Mouse (Mus musculus) midbrain, embryonic 13.5 days (tissue): ENCODE measurements around the gene Fen1. TPM values are rescaled to one million over a fixed set of nuclear protein-coding genes. Genes with fewer than 3 reads are reported as not detected.

Source experiments
- ATAC-seq: fragments of 200-750 bp; cut with Nextera tagmentation; 2 replicates; pipeline ENCODE4 v1.8.0; 2017; ENCODE audit warnings: mild to moderate bottlenecking, moderate TSS enrichment, moderate library complexity
- H3K27ac ChIP-seq: fragments of 300-500 bp; sonication (generic); 2 replicates; pipeline ENCODE4 v1.5.1; 2015; ENCODE audit warnings: inconsistent platforms, mild to moderate bottlenecking, moderate library complexity
- H3K27me3 ChIP-seq: fragments of 300-500 bp; sonication (generic); 2 replicates; pipeline ENCODE4 v1.6.1; 2015; ENCODE audit warnings: mild to moderate bottlenecking, inconsistent platforms
- H3K36me3 ChIP-seq: fragments of 300-500 bp; sonication (generic); 2 replicates; pipeline ENCODE4 v1.6.1; 2015; ENCODE audit warnings: mild to moderate bottlenecking, inconsistent platforms
- H3K4me1 ChIP-seq: fragments of 300-500 bp; sonication (generic); replicated peaks from 2 replicates; pipeline ENCODE4 v1.6.1; 2015; ENCODE audit warnings: inconsistent platforms
- H3K4me2 ChIP-seq: fragments of 300-500 bp; sonication (generic); replicated peaks from 2 replicates; pipeline ENCODE4 v1.6.1; 2015; ENCODE audit warnings: moderate library complexity, mild to moderate bottlenecking, inconsistent platforms
- H3K4me3 ChIP-seq: fragments of 300-500 bp; sonication (generic); replicated peaks from 2 replicates; pipeline ENCODE4 v1.5.1; 2015; ENCODE audit warnings: mild to moderate bottlenecking, inconsistent platforms
- H3K9ac ChIP-seq: fragments of 300-500 bp; sonication (generic); replicated peaks from 2 replicates; pipeline ENCODE4 v1.6.1; 2015; ENCODE audit warnings: mild to moderate bottlenecking, inconsistent platforms
- H3K9me3 ChIP-seq: fragments of 300-500 bp; sonication (generic); 2 replicates; pipeline ENCODE4 v1.6.1; 2016; ENCODE audit warnings: mild to moderate bottlenecking, inconsistent platforms
- WGBS: fragments of 180-500 bp; shearing (Covaris S2); methylation state at CpG from one replicate; pipeline ENCODE4 v1.1.7; 2015; 5-methylcytosine and 5-hydroxymethylcytosine counted together
- polyA plus RNA-seq: library from polyadenylated mRNA; unstranded; fragments of >200 nt; fragmentation: Nextera tagmentation; extraction: Ambion mirVana; gene quantifications from 2 replicates; pipeline ENCODE4 v1.2.1, GENCODE M21; 2015

Fen1 gene
- polyA plus RNA-seq: 47.9 and 49.6 TPM in 2 replicates

DNA sequence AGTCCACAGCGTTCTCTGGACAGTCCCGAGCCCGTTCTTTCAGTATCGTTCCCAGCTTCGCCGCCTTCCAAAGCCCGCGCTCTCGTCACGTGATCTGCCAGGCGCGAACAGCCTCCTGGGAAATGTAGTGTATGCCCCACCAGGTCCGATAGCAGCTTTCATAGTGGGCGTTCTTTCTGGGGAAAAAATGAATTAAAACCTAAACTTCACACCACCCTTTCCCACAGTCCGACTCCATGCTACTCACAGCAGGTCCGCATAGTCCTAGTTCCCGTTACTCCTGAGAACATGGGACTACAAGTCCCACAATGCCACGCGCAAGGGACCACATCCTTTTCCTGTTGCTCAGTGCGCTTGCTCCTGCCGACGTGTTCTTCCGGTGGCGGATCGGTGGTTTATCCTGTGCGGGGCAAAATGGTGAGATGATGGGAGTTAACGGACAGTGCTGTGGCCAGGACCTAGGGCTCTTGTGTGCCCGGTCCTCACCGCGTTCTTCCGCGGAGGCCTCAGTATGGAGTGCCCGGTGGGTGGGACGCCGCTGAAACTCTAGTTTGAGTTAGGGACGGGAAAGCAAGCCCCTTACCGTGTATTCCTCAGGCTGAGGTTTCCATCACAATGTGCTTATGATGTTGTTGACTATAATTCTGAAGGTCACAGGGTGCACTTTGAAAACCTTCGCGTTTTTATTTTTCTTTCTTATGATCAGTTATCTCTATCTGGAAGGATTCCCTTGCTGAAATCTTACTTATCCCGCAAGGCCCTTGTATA lies at the start of gene Fen1, which contains the start of gene Tmem258:
Gene Fen1, minus strand, starts transcription at position 322 of the 768 bp plus-strand sequence.
Gene Tmem258, plus strand, starts transcription at position 167 of the 768 bp plus-strand sequence.
- Histone ChIP-seq H3K27me3 (no peaks in the 10 kb centered on the region), H3K4me3 (peak within 1 kb of the TSS; percentile 91), H3K27ac (peak within 1 kb of the TSS; percentile 84), H3K9me3 (no peaks in the 10 kb centered on the region), H3K4me2 (peak within 1 kb of the TSS; percentile 96), H3K36me3 (peaks cover 57% of the 10 kb centered on the region), H3K4me1 (peaks cover 20% of the 10 kb centered on the region), H3K9ac (peak within 1 kb of the TSS; percentile 88)
- ATAC-seq: peak; percentile 93
- WGBS: under 1% methylated on average over 40 of the region's 40 CpGs

DNA sequence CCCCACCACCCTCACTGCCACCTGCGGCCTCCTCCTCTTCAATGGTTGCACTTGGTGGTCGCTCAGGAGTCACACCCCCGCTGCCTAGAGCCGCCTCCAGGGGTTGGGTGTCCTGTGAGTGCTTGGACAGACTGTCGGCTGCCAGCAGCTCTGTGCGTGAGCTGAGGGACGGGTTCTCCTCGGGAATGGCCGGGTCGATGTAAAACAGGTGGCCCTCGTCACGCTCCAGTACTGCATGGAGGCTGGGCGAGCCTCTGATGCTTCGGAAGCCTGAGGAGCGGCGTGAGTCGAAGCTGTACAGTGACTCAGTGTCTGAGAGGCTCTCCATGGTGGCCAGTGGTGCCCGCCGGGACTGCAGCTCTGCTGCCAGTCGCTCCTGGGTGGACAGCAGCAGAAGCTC lies 44.2 kb upstream of the Fen1 start:
- no peak overlapping the region for H3K27ac ChIP-seq
- no peak overlapping the region for H3K9ac ChIP-seq
- peaks cover 16% of the 10 kb centered on the region; the same call in 1 of the 2 replicates for H3K36me3 ChIP-seq
- 0 out of 2 replicates have a peak, but pooled peaks cover 4% of the 10 kb centered on the region for H3K27me3 ChIP-seq
- no peak overlapping the region for H3K4me3 ChIP-seq
- H3K9me3 ChIP-seq: no peaks in the 10 kb centered on the region
- H3K4me1 ChIP-seq: peaks cover 5% of the 10 kb centered on the region
- no peak overlapping the region for H3K4me2 ChIP-seq
- ATAC-seq: no peak
- 61% methylated on average over 20 of the region's 20 CpGs for WGBS

DNA sequence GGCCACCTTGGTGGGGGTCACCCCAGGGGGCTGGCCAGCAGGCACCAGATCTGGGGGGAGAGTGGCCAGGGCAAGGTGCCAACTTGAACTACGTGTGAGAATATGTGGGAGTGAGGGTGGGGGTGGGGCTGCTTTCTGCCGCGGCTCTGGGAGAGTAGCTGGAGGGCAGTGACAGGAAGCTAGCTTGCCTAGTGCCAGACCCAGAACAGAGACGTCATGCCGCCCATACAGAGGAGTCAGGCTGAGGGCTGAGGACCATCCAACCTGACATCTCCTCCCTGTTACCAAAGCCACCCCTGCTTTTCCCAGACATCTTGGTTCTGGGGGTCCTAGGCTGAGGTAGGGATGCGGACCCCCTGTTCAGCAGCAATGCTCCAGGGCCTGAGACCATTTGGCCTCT lies 43.2 kb upstream of the Fen1 start:
- ATAC-seq: no peak
- WGBS: 51% methylated on average over 6 of the region's 6 CpGs
- H3K4me1 ChIP-seq: peaks cover 10% of the 10 kb centered on the region
- no peak overlapping the region for H3K4me2 ChIP-seq
- H3K4me3 ChIP-seq: no peak overlapping the region
- peaks cover 11% of the 10 kb centered on the region; the same call in 1 of the 2 replicates for H3K36me3 ChIP-seq
- H3K27me3 ChIP-seq: 0 out of 2 replicates have a peak, but pooled peaks cover 4% of the 10 kb centered on the region
- H3K9me3 ChIP-seq: no peaks in the 10 kb centered on the region
- no peak overlapping the region; the same call in 1 of the 2 replicates for H3K9ac ChIP-seq
- H3K27ac ChIP-seq: no peak overlapping the region

DNA sequence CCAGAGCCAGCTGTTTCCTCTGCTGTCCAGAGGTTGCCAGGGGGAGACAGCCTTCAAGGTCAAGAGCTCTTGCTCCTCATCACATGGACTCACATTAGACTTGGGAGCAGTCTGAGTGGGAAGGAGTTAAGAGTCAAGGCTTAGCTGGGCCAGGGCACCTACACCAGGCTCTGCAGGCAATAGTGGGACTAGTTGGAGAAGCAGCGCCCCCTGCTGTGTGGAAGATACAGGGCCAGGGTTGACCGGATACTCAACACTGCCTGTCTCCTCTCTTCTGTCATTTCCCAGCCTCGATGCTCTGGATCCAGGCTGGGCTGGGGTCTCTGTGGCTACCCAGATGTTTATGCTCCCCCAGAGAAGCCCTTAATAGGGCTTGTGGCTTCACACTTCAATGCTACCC lies 40.2 kb upstream of the Fen1 start:
- no peak for ATAC-seq
- Histone ChIP-seq H3K4me1 (peaks cover 19% of the 10 kb centered on the region), H3K9ac (no peak overlapping the region), H3K27ac (no peak overlapping the region), H3K4me3 (no peak overlapping the region), H3K4me2 (no peak overlapping the region), H3K27me3 (peaks cover 21% of the 10 kb centered on the region), H3K9me3 (no peaks in the 10 kb centered on the region), H3K36me3 (peaks cover 11% of the 10 kb centered on the region; the same call in 1 of the 2 replicates)
- WGBS: 16% methylated on average over 3 of the region's 3 CpGs

DNA sequence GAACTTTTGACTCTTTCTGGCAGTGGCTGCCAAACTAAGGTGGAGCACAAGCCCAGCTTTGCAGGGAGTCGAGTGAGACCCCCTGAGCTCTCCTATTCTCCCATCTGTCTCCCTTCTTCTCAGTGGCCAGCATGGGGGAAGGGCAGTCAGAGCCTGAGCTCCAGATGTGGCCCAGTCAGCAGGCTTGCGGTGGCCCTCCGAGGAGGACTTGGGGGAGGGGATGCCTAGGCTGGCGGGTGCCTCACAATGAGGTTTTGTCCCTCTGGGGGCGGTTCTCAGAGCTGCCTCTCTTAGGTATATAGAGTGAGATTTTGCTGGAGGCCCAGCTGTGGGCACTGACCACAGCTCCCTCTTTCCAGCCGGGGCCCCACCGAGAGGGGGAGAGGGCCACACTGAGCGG lies 38.9 kb upstream of the Fen1 start:
- H3K27ac ChIP-seq: no peak overlapping the region
- H3K4me1 ChIP-seq: peaks cover 19% of the 10 kb centered on the region
- WGBS: 0% methylated on average over 8 of the region's 8 CpGs
- no peak overlapping the region for H3K9ac ChIP-seq
- no peak overlapping the region for H3K4me3 ChIP-seq
- H3K36me3 ChIP-seq: 0 out of 2 replicates have a peak, but pooled peaks cover 5% of the 10 kb centered on the region
- peaks cover 28% of the 10 kb centered on the region for H3K27me3 ChIP-seq
- H3K4me2 ChIP-seq: no peak overlapping the region
- ATAC-seq: no peak
- H3K9me3 ChIP-seq: no peaks in the 10 kb centered on the region

DNA sequence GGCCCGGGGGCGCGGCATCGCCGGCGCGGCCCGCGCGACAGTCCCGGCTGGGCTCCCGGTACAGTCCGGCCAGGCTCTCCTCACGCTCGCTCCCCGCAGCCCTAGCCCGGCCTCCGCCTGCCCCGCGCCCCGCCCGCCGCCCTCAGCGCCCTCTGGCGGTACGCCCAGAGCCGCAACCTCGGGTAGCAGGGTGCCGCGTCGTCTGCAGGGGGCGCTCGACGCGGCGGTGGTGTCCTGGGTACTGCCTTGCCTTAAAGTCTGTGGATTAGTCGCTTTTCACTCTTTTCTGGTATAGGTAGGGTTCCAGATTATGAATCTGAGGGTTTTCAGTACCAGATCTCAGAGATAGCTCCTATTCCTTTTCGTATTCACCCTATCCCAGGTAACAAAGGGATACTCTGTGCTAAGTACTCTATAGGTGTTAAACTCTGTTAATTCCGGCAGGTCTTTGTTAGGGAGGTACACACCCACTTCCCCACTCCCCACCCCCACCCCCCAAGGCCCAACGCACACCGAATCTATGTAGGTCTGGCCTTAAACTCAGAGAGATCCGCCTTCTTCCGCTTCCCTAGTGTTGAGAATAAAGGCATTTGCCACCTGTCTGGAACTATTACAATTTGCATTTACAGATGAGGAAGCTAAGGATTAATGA lies 36.8 kb upstream of the Fen1 start, which contains the start of gene Myrf:
Gene Myrf, minus strand, starts transcription at position 95 of the 652 bp plus-strand sequence.
- H3K27ac ChIP-seq: no peak within 1 kb of the TSS

DNA sequence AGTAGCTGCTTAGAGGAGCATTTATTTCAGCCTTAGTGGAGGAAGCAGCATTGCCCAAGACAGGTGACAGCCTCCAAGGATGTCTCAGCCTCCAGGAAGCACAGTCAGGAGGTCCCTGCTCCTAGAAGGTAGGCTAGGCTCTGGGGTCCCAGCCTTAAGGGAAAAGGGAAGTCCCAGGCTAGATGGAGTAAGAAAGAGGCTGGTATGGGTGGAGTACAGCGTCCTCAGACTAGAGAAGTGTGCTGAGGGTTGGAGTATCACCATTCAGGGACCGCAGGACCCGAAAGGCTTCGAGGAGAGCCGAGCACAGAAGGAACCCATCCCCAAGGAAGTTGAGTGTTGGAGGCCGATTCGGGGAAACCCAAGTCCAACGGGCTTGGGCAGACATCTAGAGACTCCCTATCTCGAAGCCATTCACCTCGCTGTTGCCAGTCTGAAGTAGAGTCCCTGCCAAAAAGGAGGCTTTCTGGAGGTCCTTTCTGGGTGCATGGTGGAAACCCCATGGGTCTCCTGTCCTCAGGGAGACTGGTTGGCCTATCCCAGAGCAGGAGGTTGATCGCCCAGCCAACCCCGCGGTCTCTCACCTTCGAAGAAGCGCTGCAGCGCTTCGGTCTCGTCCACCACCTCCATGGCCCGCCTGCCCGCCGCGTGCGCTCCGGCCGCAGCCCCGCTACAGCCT lies 36.1 kb upstream of the Fen1 start:
- H3K36me3 ChIP-seq: no peaks in the 10 kb centered on the region
- no peak overlapping the region for H3K27ac ChIP-seq
- no peaks in the 10 kb centered on the region for H3K9me3 ChIP-seq
- 3% methylated on average over 26 of the region's 26 CpGs for WGBS
- peak overlapping the region; percentile 40 for H3K9ac ChIP-seq
- no peak; the same call in 1 of the 2 replicates for ATAC-seq
- peak overlapping the region; percentile 57 for H3K4me2 ChIP-seq
- H3K27me3 ChIP-seq: peaks cover 25% of the 10 kb centered on the region
- H3K4me3 ChIP-seq: peak overlapping the region; percentile 37
- H3K4me1 ChIP-seq: peaks cover 19% of the 10 kb centered on the region

More for the DNA sequence above, 36.8 kb upstream of the Fen1 start, which contains the start of gene Myrf:
- peak within 1 kb of the TSS; percentile 37 for H3K4me3 ChIP-seq
- peak within 1 kb of the TSS; percentile 57 for H3K4me2 ChIP-seq
- no peaks in the 10 kb centered on the region for H3K36me3 ChIP-seq
- WGBS: 8% methylated on average over 43 of the region's 43 CpGs
- peaks cover 19% of the 10 kb centered on the region for H3K4me1 ChIP-seq
- H3K9me3 ChIP-seq: no peaks in the 10 kb centered on the region
- H3K27me3 ChIP-seq: peaks cover 25% of the 10 kb centered on the region
- peak within 1 kb of the TSS; percentile 40 for H3K9ac ChIP-seq
- ATAC-seq: peak; percentile 81

DNA sequence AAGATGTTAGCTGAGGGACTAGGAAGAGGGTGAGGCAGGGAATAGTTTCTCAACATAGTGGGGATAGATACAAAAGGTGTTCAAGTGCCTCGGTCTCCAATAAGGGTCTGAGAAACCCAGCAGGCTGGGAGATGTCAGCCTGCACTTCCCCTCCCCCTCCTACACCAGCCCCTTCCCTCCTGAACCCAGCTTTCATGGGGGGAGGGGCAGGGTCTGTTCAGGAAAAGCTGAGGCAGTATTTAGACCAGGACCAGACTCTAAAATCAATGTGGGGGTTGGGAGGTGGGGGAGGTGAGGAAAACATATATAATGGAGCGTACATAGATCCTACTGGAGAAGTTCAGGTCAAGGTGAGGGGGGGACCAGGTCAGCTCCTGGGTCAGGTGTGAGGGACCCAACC lies 35.5 kb upstream of the Fen1 start:
- ATAC-seq: no peak
- no peak overlapping the region for H3K4me2 ChIP-seq
- H3K4me3 ChIP-seq: no peak overlapping the region
- no peaks in the 10 kb centered on the region for H3K36me3 ChIP-seq
- H3K27me3 ChIP-seq: peaks cover 25% of the 10 kb centered on the region
- 46% methylated on average over 2 of the region's 2 CpGs for WGBS
- no peak overlapping the region for H3K9ac ChIP-seq
- H3K9me3 ChIP-seq: no peaks in the 10 kb centered on the region
- H3K4me1 ChIP-seq: peaks cover 19% of the 10 kb centered on the region
- H3K27ac ChIP-seq: no peak overlapping the region

DNA sequence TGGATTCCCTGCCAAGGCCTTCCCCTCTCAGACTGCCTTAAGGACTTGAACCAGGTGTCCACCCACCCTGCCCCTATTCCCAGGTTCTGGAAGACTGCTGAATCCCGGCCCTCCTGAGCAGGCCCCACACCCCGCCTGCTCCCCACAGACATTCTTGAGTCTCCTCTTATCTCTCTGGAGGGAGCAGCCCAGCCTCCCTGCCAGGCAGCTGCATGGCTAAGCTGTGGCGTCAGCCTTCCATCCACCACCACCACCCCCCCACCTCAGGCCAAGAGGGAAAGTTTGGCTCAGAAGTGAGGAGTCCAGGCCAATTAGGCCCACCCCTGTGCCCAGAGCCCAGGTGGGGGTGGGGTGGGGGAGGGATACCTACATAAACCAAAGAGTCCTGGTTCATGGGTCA lies 34.5 kb upstream of the Fen1 start:
- Histone ChIP-seq H3K36me3 (no peaks in the 10 kb centered on the region), H3K4me3 (no peak overlapping the region), H3K27me3 (peaks cover 25% of the 10 kb centered on the region), H3K27ac (no peak overlapping the region), H3K4me1 (peaks cover 17% of the 10 kb centered on the region), H3K9ac (no peak overlapping the region), H3K9me3 (no peaks in the 10 kb centered on the region), H3K4me2 (no peak overlapping the region)
- 59% methylated on average over 3 of the region's 3 CpGs for WGBS
- no peak for ATAC-seq

DNA sequence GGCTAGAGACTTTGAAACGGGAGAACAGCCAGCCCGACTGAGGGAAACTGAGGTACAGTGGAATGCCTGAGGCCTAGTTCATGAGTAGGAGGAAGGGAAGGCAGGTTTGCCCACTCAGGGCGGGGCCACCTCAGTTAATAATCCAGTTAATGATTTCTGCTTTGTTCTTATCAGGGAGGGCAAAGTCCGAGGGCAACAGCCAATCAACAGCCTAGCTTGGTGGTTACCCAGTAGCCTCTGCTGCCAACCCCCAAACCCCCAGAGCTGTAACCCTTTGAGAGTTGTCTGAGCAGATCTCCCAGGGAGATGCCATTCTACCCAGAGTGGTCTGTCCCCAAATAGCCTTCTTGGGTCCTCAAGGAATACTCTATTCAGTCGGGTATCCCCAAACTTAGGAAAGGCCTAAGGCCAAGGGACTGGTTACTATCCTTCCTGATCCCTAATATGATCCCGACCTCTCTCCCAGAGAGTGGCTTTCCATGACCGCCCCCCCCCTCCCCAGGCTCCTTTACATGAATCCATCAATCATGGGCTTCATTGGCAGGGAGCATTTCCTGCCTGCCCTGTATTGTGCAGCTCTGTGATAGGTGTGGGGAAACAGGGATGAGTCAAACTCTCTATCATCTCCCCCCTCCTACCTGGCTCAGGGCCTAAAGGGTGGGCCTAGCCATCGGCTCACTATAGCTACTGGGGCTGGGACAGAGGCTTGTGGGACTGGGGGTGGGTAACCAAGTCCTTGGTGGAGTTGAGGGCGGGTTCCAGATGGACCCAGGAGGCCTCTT lies 32.0 kb upstream of the Fen1 start:
- no peak overlapping the region for H3K4me3 ChIP-seq
- peaks cover 14% of the 10 kb centered on the region for H3K4me1 ChIP-seq
- no peak for ATAC-seq
- no peaks in the 10 kb centered on the region for H3K9me3 ChIP-seq
- H3K9ac ChIP-seq: no peak overlapping the region
- no peak overlapping the region for H3K27ac ChIP-seq
- H3K4me2 ChIP-seq: no peak overlapping the region
- no peaks in the 10 kb centered on the region for H3K36me3 ChIP-seq
- 84% methylated on average over 9 of the region's 9 CpGs for WGBS
- peaks cover 25% of the 10 kb centered on the region for H3K27me3 ChIP-seq

DNA sequence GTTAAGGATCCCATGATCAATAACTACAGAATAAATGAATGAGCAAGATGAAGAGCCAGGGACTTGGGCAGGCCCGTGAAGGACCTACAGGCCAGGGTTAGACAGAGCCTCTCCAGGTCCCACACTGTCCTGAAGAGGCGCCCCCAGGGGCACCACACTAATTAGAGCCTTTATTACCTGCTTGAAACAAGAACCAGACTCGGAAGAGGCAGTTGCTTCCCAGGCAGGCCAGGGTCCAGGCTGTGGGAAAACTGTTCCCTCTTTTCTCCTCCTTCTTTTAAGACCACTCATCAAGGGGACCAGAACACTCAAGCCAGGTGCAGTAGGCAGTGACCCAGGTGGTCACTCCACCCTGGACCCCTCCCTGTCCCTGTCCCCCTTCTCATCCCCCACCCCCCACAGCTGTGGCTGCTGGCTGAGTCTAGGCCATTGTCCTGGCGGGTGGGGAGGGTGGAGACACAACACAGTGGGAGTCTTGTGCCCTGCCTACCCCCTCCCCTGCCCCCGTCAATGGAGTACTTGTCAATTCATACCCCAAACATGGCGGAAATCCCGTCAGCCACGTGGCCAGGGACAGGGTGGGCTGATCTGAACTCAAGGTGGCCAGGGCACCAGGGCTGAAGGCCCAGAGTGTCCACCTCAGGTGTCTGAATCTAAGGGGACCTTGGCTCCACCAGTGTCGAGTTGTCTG lies 28.5 kb upstream of the Fen1 start:
- Histone ChIP-seq H3K4me2 (no peak overlapping the region), H3K27me3 (no peaks in the 10 kb centered on the region; the same call in 1 of the 2 replicates), H3K36me3 (no peaks in the 10 kb centered on the region), H3K27ac (no peak overlapping the region), H3K9ac (no peak overlapping the region), H3K4me3 (no peak overlapping the region), H3K4me1 (peaks cover 7% of the 10 kb centered on the region; the same call in 1 of the 2 replicates), H3K9me3 (no peaks in the 10 kb centered on the region)
- 35% methylated on average over 9 of the region's 9 CpGs for WGBS
- ATAC-seq: no peak
